Mouse (Mus musculus) heart, embryonic 12.5 days (tissue): ENCODE results near the gene Mrpl21. TPM values are rescaled to one million over a fixed set of nuclear protein-coding genes. Genes with fewer than 3 reads are reported as not detected.

Source experiments
- ATAC-seq: fragments of 200-750 bp; cut with Nextera tagmentation; 2 replicates; pipeline ENCODE4 v1.8.0; 2017; ENCODE audit warnings: moderate TSS enrichment, moderate library complexity; ENCODE audit not compliant: insufficient number of reproducible peaks, low FRiP score
- H3K27ac ChIP-seq: fragments of 300-500 bp; sonication (generic); 2 replicates; pipeline ENCODE4 v1.5.1; 2016; ENCODE audit warnings: mild to moderate bottlenecking, moderate library complexity; ENCODE audit not compliant: poor library complexity, severe bottlenecking
- H3K27me3 ChIP-seq: fragments of 300-500 bp; sonication (generic); replicated peaks from 2 replicates; pipeline ENCODE4 v1.6.1; 2016; ENCODE audit warnings: mild to moderate bottlenecking, moderate library complexity
- H3K36me3 ChIP-seq: fragments of 300-500 bp; sonication (generic); 2 replicates; pipeline ENCODE4 v1.6.1; 2016; ENCODE audit warnings: mild to moderate bottlenecking, moderate library complexity
- H3K4me1 ChIP-seq: fragments of 300-500 bp; sonication (generic); replicated peaks from 2 replicates; pipeline ENCODE4 v1.6.1; 2016; ENCODE audit warnings: mild to moderate bottlenecking
- H3K4me2 ChIP-seq: fragments of 300-500 bp; sonication (generic); 2 replicates; pipeline ENCODE4 v1.6.1; 2016; ENCODE audit warnings: mild to moderate bottlenecking, moderate library complexity
- H3K4me3 ChIP-seq: fragments of 300-500 bp; sonication (generic); 2 replicates; pipeline ENCODE4 v1.5.1; 2016; ENCODE audit warnings: mild to moderate bottlenecking
- H3K9ac ChIP-seq: fragments of 300-500 bp; sonication (generic); 2 replicates; pipeline ENCODE4 v1.6.1; 2016; ENCODE audit warnings: mild to moderate bottlenecking, moderate library complexity
- H3K9me3 ChIP-seq: fragments of 300-500 bp; sonication (generic); replicated peaks from 2 replicates; pipeline ENCODE4 v1.6.1; 2016; ENCODE audit warnings: mild to moderate bottlenecking, moderate library complexity
- WGBS: fragments of 180-500 bp; shearing (Covaris S2); methylation state at CpG from one replicate; pipeline ENCODE4 v1.1.7; 2016; 5-methylcytosine and 5-hydroxymethylcytosine counted together
- polyA plus RNA-seq: library from polyadenylated mRNA; unstranded; fragments of >200 nt; fragmentation: Nextera tagmentation; extraction: Ambion mirVana; gene quantifications from 2 replicates; pipeline ENCODE4 v1.2.1, GENCODE M21; 2016

Mrpl21 gene
- polyA plus RNA-seq, 1 experiment from 2014 or later = 98.1 TPM

GRCm38 (mm10) chr19:3304017-3304416 lies 21.3 kb downstream of the Mrpl21 start:
- Histone ChIP-seq H3K9ac (no peak overlapping the region), H3K27me3 (0 out of 2 replicates have a peak, but pooled peaks cover 3% of the 10 kb centered on the region), H3K36me3 (no peaks in the 10 kb centered on the region), H3K4me3 (no peak overlapping the region), H3K4me1 (no peaks in the 10 kb centered on the region), H3K27ac (no peak overlapping the region), H3K4me2 (no peak overlapping the region), H3K9me3 (no peaks in the 10 kb centered on the region)
- ATAC-seq = no peak
- 71% methylated on average over 4 of the region's 4 CpGs for WGBS

GRCm38 (mm10) chr19:3307175-3307949 lies 24.7 kb downstream of the Mrpl21 start:
- H3K27me3 ChIP-seq = 0 out of 2 replicates have a peak, but pooled peaks cover 3% of the 10 kb centered on the region
- H3K4me1 ChIP-seq = no peaks in the 10 kb centered on the region
- no peaks in the 10 kb centered on the region for H3K36me3 ChIP-seq
- no peak for ATAC-seq
- no peak overlapping the region for H3K4me2 ChIP-seq
- H3K4me3 ChIP-seq = no peak overlapping the region
- WGBS = 46% methylated on average over 16 of the region's 16 CpGs
- no peak overlapping the region for H3K9ac ChIP-seq
- peaks cover 5% of the 10 kb centered on the region; the same call in 1 of the 2 replicates for H3K9me3 ChIP-seq
- H3K27ac ChIP-seq = no peak overlapping the region

GRCm38 (mm10) chr19:3319341-3319740 lies 36.6 kb downstream of the Mrpl21 start:
- H3K4me3 ChIP-seq = no peak overlapping the region
- H3K27ac ChIP-seq = no peak overlapping the region
- peaks cover 15% of the 10 kb centered on the region for H3K4me1 ChIP-seq
- H3K4me2 ChIP-seq = no peak overlapping the region
- H3K36me3 ChIP-seq = no peaks in the 10 kb centered on the region
- H3K9me3 ChIP-seq = no peaks in the 10 kb centered on the region
- no peak for ATAC-seq
- no peaks in the 10 kb centered on the region for H3K27me3 ChIP-seq
- 79% methylated on average over 2 of the region's 2 CpGs for WGBS
- no peak overlapping the region for H3K9ac ChIP-seq

- WGBS = 71% methylated on average over 7 of the region's 7 CpGs
- H3K27ac ChIP-seq = no peak overlapping the region
- ATAC-seq = no peak
These were observed 37.4 kb downstream of the Mrpl21 start for GRCm38 (mm10) chr19:3320086-3320485.

GRCm38 (mm10) chr19:3320801-3321200 lies 38.1 kb downstream of the Mrpl21 start:
- ATAC-seq = no peak
- Histone ChIP-seq H3K4me3 (no peak overlapping the region), H3K36me3 (no peaks in the 10 kb centered on the region), H3K4me1 (peaks cover 22% of the 10 kb centered on the region), H3K9ac (no peak overlapping the region), H3K4me2 (no peak overlapping the region), H3K9me3 (no peaks in the 10 kb centered on the region), H3K27ac (no peak overlapping the region), H3K27me3 (no peaks in the 10 kb centered on the region)
- 72% methylated on average over 3 of the region's 3 CpGs for WGBS

More at GRCm38 (mm10) chr19:3320086-3320485, 37.4 kb downstream of the Mrpl21 start:
- Histone ChIP-seq H3K4me2 (no peak overlapping the region), H3K27me3 (no peaks in the 10 kb centered on the region), H3K4me1 (peaks cover 20% of the 10 kb centered on the region), H3K9me3 (no peaks in the 10 kb centered on the region), H3K36me3 (no peaks in the 10 kb centered on the region), H3K4me3 (no peak overlapping the region), H3K9ac (no peak overlapping the region)

GRCm38 (mm10) chr19:3321617-3322016 lies 38.9 kb downstream of the Mrpl21 start:
- H3K9ac ChIP-seq = 0 out of 2 replicates have a peak overlapping the region, but pooled peaks have one; percentile 81
- under 1% methylated on average over 11 of the region's 11 CpGs for WGBS
- peak overlapping the region; percentile 10; the same call in 1 of the 2 replicates for H3K27ac ChIP-seq
- no peaks in the 10 kb centered on the region for H3K36me3 ChIP-seq
- peak overlapping the region; percentile 57 for H3K4me3 ChIP-seq
- peak overlapping the region; percentile 97 for H3K4me2 ChIP-seq
- ATAC-seq = peak; percentile 27
- H3K4me1 ChIP-seq = peaks cover 30% of the 10 kb centered on the region
- H3K9me3 ChIP-seq = no peaks in the 10 kb centered on the region
- no peaks in the 10 kb centered on the region for H3K27me3 ChIP-seq

GRCm38 (mm10) chr19:3322261-3322969 lies 39.7 kb downstream of the Mrpl21 start, which contains the start of gene Cpt1a:
Gene Cpt1a (plus strand): TSS chr19:3322334.
- Histone ChIP-seq H3K4me3 (peak within 1 kb of the TSS; percentile 57), H3K4me2 (peak within 1 kb of the TSS; percentile 97), H3K4me1 (peaks cover 33% of the 10 kb centered on the region), H3K36me3 (no peaks in the 10 kb centered on the region), H3K9ac (peak within 1 kb of the TSS; percentile 81), H3K27ac (peak within 1 kb of the TSS; percentile 96), H3K9me3 (no peaks in the 10 kb centered on the region), H3K27me3 (no peaks in the 10 kb centered on the region)
- 3% methylated on average over 26 of the region's 26 CpGs for WGBS
- no peak for ATAC-seq

- Histone ChIP-seq H3K36me3 (no peaks in the 10 kb centered on the region), H3K4me3 (peak overlapping the region; percentile 57), H3K9me3 (no peaks in the 10 kb centered on the region), H3K27me3 (no peaks in the 10 kb centered on the region), H3K27ac (peak overlapping the region; percentile 96; the same call in 1 of the 2 replicates), H3K4me1 (peaks cover 33% of the 10 kb centered on the region), H3K4me2 (peak overlapping the region; percentile 97), H3K9ac (peak overlapping the region; percentile 81)
- peak; percentile 92 for ATAC-seq
- 0% methylated on average over 47 of the region's 47 CpGs for WGBS
These were observed 40.5 kb downstream of the Mrpl21 start for GRCm38 (mm10) chr19:3323201-3323621.

GRCm38 (mm10) chr19:3323753-3324270 lies 41.1 kb downstream of the Mrpl21 start:
- peak overlapping the region; percentile 97 for H3K4me2 ChIP-seq
- no peaks in the 10 kb centered on the region for H3K27me3 ChIP-seq
- no peaks in the 10 kb centered on the region for H3K36me3 ChIP-seq
- WGBS = under 1% methylated on average over 34 of the region's 34 CpGs
- peak; percentile 67 for ATAC-seq
- H3K9me3 ChIP-seq = no peaks in the 10 kb centered on the region
- peak overlapping the region; percentile 81 for H3K9ac ChIP-seq
- H3K4me1 ChIP-seq = peaks cover 33% of the 10 kb centered on the region
- peak overlapping the region; percentile 96 for H3K27ac ChIP-seq
- peak overlapping the region; percentile 57 for H3K4me3 ChIP-seq

GRCm38 (mm10) chr19:3324271-3324811 lies 41.6 kb downstream of the Mrpl21 start:
- peak overlapping the region; percentile 97 for H3K4me2 ChIP-seq
- 3% methylated on average over 17 of the region's 17 CpGs for WGBS
- ATAC-seq = no peak
- peaks cover 33% of the 10 kb centered on the region for H3K4me1 ChIP-seq
- H3K27ac ChIP-seq = peak overlapping the region; percentile 96
- H3K27me3 ChIP-seq = no peaks in the 10 kb centered on the region
- no peaks in the 10 kb centered on the region for H3K9me3 ChIP-seq
- H3K4me3 ChIP-seq = peak overlapping the region; percentile 57
- no peaks in the 10 kb centered on the region for H3K36me3 ChIP-seq
- peak overlapping the region; percentile 81 for H3K9ac ChIP-seq
